Mouse (Mus musculus): ENCODE data around the gene Akap9.
A peak's percentile ranks its signal among the peaks of the same experiment; 100 is the strongest.
"Not testable (repeated sequence)": the region's sequence is repeated elsewhere in the genome, so short reads cannot be mapped to it uniquely, and the experiment has no call there.

Gene Akap9

GRCm38 (mm10) chr5:3927801-3928689 lies at the start of gene Akap9:
Akap9 (plus strand) TSS chr5:3928054.
- peak; percentile 81 for DNase-seq (ENCODE audit: low spot score)

- not testable (repeated sequence) for DNase-seq (ENCODE audit: low spot score)
These were observed 41.0 kb upstream of the Akap9 start for GRCm38 (mm10) chr5:3886862-3887261.

GRCm38 (mm10) chr5:3889201-3889600 lies 38.7 kb upstream of the Akap9 start:
- no peak for DNase-seq (ENCODE audit: low spot score)

GRCm38 (mm10) chr5:3893459-3894293 lies 34.2 kb upstream of the Akap9 start, which contains the start of gene Mterf1a:
Mterf1a (minus strand) TSS chr5:3893933.
- not testable (repeated sequence) for DNase-seq (ENCODE audit: low spot score)

GRCm38 (mm10) chr5:3894294-3894619 lies 33.6 kb upstream of the Akap9 start:
- not testable (repeated sequence) for DNase-seq (ENCODE audit: low spot score)

GRCm38 (mm10) chr5:3905471-3905870 lies 22.4 kb upstream of the Akap9 start:
- DNase-seq (ENCODE audit: low spot score), result no peak

- no peak for DNase-seq (ENCODE audit: low spot score)
These were observed 5.5 kb upstream of the Akap9 start for GRCm38 (mm10) chr5:3922350-3922749.

- DNase-seq (ENCODE audit: low spot score), result no peak
These were observed 1.2 kb upstream of the Akap9 start for GRCm38 (mm10) chr5:3926666-3927065.

- peak; percentile 54 for DNase-seq (ENCODE audit: low spot score)
These were observed 814 bp downstream of the Akap9 start for GRCm38 (mm10) chr5:3928690-3929046.

- DNase-seq (ENCODE audit: low spot score), result no peak
These were observed 2.9 kb downstream of the Akap9 start for GRCm38 (mm10) chr5:3930760-3931159.

GRCm38 (mm10) chr5:3931636-3932035 lies 3.8 kb downstream of the Akap9 start:
- no peak for DNase-seq (ENCODE audit: low spot score)

GRCm38 (mm10) chr5:3933551-3933950 lies 5.7 kb downstream of the Akap9 start:
- no peak for DNase-seq (ENCODE audit: low spot score)

GRCm38 (mm10) chr5:3935266-3935665 lies 7.4 kb downstream of the Akap9 start:
- DNase-seq (ENCODE audit: low spot score), result no peak

- DNase-seq (ENCODE audit: low spot score), result no peak
These were observed 8.1 kb downstream of the Akap9 start for GRCm38 (mm10) chr5:3935778-3936554.

- DNase-seq (ENCODE audit: low spot score), result no peak
These were observed 11.1 kb downstream of the Akap9 start for GRCm38 (mm10) chr5:3938905-3939304.

GRCm38 (mm10) chr5:3939335-3939734 lies 11.5 kb downstream of the Akap9 start:
- DNase-seq (ENCODE audit: low spot score), result no peak

GRCm38 (mm10) chr5:3941240-3941639 lies 13.4 kb downstream of the Akap9 start:
- DNase-seq (ENCODE audit: low spot score), result no peak

GRCm38 (mm10) chr5:3943169-3943568 lies 15.3 kb downstream of the Akap9 start:
- not testable (repeated sequence) for DNase-seq (ENCODE audit: low spot score)

GRCm38 (mm10) chr5:3952498-3952897 lies 24.6 kb downstream of the Akap9 start:
- no peak for DNase-seq (ENCODE audit: low spot score)

- DNase-seq (ENCODE audit: low spot score), result no peak
These were observed 26.7 kb downstream of the Akap9 start for GRCm38 (mm10) chr5:3954541-3954940.

GRCm38 (mm10) chr5:3961286-3961685 lies 33.4 kb downstream of the Akap9 start:
- DNase-seq (ENCODE audit: low spot score), result no peak

- DNase-seq (ENCODE audit: low spot score), result no peak
These were observed 40.6 kb downstream of the Akap9 start for GRCm38 (mm10) chr5:3968415-3968814.

All from testis, postnatal 10 days (tissue).